Mouse (Mus musculus) layer of hippocampus, postnatal 14 days (tissue): ENCODE data around the gene Mapkap1. TPM values are rescaled to one million over a fixed set of nuclear protein-coding genes. Genes with fewer than 3 reads are reported as not detected.

ENCODE experiments used
- DNase-seq, 2 experiments: peaks; one replicate each; pipeline ENCODE4 v3.0.0; 2021 to 2022; ENCODE audit warnings: low spot score in 2 of 2, mixed read lengths in 1 of 2
- total RNA-seq, 2 experiments: library from RNA; stranded (reverse); gene quantifications; 2 replicates each; pipeline ENCODE4 v1.2.3; 2021

Mapkap1 gene
- total RNA-seq, 2 experiments from 2014 or later, result 65.2 to 76.9 TPM

DNA sequence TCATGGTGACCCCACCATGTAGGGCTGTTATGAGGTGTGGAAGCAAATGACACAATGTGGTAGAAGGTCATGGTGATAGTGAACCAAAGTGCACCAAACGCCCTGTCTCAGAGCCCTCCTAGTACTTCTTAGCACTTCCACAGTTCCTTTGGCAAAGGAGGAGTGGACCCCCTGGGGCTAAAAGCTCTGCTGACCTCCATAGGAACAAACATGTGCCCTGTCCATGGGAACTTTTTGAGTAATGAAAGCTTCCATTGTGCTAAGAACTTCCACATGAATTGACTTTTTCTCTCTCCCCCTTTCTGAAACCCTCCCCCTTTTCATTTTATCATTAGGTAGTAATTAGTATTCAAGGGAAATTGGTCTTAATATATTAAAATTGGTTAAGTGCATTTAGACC lies 164.5 kb downstream of the Mapkap1 start:
- no peak for DNase-seq

GRCm38 (mm10) chr2:34573073-34573472 lies 166.5 kb downstream of the Mapkap1 start:
- DNase-seq, result no peak

DNA sequence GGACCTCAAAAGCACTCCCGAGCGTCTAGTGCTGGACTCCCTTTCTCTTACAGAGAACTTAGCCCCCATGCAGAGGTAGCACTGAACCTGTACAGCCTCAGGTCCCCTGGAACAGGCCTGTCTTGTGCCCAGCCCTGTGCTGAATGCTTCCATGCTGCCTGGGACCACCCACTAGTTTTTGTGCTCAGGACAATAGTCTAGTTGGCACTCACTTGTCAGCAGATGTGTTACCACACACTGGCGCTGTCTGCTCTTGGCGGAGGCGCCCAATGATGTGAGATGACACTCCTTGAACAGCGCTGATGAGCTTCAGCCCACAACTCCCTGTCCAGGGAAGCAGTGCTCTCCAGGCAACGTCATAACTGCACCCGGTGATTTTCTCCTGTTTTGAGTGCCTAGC lies 182.0 kb downstream of the Mapkap1 start:
- peak in 1 of 2 experiments; percentile 9 for DNase-seq

DNA sequence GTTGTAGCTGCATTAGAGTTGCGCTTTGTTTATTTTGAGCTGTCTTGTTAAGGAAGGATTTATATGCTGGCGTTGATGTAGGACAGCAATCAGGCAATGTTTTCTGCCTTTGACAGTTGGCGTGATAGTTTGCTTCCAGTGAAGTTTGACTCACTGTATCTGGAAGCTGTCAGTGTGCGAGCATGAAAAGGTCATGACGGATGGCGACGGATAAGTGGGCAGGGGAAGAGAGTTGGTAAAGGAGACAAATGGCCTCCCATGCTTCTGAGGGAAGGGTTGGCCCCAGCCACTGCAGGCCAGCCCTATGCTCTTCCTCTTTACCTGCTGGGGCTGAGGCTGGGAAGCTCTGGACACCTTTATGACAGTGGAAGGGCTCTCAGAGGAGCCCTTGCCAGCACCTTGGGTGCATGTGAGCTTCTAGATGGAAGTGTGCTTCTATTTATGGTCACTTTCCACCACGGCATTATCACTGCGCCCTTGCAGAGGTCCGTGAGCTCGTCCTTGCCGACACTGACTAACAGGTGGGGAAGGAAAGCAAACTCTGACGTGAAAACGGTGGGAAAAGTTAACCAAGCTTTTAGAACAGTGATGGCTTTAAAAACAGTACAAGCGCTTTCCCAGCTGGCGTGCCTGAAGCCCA lies 185.3 kb downstream of the Mapkap1 start:
- no peak for DNase-seq

- DNase-seq, result no peak
Measured at GRCm38 (mm10) chr2:34592361-34592960, 185.9 kb downstream of the Mapkap1 start.

DNA sequence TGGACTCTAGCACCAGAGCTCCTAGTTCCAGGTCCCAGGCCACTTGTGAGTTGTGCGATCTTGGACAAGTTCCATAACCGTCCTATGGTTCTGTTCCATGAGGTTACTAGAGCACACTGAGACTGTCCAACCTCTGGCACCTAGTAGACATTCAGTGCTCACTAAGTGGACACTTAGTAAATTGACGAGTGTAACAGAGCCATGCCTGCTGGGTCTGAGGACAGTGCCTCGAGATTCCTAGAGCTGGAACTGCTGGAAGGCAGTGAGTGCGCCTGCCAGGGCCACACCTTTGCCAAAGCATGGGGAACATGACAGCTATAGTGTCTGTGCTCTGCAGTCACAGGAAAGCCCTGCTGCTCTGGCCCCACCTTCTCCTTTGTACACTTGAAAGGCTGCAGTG lies 187.4 kb downstream of the Mapkap1 start:
- DNase-seq, result no peak

- DNase-seq, result no peak
Measured at GRCm38 (mm10) chr2:34599606-34600255, 193.2 kb downstream of the Mapkap1 start.

- no peak for DNase-seq
Measured at GRCm38 (mm10) chr2:34600734-34601133, 194.2 kb downstream of the Mapkap1 start.

DNA sequence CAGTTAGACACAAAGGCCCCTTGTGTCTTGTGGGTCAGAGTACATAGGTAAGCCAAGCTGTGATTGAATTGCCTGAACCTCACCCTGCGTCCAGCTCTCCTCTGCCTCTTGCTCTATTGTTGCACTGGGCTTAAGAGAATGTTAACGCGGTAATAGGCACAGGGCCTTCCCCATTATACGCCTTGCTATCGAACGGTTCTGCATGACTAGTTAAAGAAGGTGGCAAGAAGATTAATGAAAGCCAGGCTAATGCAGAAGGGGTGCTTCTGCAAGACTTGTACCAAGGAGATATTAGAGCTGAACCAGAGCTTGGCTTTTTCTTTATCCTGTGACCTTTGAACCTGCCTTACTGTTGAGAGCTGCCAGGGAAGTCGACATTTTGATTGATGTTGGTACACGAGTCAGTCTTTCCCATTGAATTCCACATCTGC lies 195.6 kb downstream of the Mapkap1 start:
- no peak for DNase-seq

DNA sequence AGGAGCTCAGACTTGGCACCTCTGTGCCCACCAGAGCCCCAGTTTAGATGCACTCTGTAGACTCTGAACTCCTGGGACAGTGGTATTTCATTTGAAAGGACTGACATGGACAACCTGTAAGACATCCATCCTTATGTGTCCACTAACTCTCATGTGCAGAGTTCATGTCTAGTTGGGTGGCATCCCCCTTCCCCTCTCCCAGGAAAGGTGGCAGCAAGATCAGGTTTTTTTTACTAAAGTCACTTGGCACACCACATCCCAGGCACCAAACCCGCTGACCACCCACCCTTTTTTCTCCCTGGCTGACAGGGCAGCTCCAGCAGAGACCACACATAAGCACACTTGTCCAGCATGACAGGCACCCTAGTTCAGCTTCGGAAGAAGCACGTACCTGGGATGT lies 196.3 kb downstream of the Mapkap1 start:
- no peak for DNase-seq

DNA sequence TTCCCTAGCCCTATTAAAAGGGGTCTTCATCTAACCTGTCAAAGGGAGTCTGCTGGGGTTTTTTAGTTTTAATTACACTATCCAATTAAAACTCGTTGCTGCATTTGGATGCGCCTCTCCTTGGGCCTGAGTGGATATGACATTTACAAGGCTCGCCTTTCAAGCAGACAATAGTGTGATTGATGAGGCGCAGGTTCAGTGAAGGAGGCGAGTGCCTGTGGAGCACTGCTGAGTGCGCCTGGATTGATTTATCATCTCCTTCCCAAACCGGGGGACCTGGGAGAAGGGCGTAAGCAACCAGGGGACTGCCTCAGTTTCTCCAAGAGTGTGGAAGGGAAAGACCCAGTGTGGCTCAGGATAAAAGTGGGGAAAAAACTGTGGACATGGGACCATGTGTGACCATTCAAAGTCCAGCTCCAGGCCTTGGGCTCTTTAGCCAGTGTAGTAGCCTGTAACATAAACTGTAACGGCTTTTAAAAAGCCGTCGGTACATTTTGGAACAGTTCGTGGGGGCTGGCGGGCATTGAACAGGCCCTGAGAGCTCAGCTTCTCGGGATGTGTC lies 197.2 kb downstream of the Mapkap1 start:
- no peak for DNase-seq

DNA sequence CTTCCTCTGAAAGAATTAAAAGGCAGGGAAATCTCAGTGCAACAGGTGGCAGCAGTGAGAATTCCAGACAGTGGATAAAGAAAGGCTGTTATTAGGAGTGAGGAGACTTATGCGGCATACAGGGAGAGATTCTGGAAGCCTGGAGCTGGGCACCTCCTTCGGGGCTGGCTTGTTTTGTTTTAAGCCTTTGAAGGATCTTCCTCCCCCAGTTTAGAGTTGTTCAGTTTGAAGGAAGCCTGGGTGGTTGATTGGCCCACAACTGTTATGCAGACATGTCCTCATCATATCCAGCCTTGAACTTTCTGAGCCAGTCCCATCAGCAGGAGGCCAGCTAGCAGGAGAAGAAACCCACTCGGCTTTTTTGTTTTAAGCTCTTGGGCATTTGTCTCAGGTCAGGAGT lies 198.5 kb downstream of the Mapkap1 start:
- DNase-seq, result no peak

DNA sequence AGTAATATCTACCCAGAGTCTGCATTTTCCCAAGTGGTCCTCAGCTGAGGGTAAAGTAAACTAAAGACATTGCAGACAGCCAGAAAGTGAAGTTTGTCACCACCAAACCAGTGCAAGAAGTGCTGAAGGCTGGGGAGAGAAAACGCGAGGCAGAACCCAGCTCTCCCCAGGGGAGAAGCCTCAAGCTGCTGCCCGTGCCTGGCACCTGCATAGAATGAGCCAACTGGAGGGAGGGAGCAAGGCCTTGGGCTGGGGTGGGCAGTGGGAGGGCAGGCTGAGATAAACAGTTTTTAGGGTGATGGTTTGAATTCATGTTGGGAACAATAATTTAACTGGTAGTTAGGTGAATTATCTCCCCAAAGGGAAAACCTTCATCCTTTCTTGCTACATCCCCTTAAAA lies 202.3 kb downstream of the Mapkap1 start:
- DNase-seq, result no peak

DNA sequence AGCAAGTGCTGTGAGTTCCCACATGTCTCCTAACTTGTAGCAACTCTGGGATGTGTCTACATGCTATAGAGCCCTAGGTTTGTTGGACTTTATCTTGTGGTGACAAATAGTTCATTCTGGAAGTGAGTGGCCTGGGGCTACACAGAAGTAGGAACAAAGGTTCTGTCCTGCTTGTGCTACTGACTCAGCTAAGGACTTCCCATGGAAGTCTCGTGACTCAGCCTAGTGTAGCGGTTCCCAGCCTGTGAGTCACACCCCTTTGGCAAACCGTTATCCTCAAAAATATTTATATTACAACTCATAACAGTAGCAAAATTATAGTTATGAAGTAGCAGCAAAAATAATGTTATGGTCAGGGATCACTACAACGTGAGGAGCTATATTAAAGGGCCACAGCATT lies 202.9 kb downstream of the Mapkap1 start:
- DNase-seq, result no peak

DNA sequence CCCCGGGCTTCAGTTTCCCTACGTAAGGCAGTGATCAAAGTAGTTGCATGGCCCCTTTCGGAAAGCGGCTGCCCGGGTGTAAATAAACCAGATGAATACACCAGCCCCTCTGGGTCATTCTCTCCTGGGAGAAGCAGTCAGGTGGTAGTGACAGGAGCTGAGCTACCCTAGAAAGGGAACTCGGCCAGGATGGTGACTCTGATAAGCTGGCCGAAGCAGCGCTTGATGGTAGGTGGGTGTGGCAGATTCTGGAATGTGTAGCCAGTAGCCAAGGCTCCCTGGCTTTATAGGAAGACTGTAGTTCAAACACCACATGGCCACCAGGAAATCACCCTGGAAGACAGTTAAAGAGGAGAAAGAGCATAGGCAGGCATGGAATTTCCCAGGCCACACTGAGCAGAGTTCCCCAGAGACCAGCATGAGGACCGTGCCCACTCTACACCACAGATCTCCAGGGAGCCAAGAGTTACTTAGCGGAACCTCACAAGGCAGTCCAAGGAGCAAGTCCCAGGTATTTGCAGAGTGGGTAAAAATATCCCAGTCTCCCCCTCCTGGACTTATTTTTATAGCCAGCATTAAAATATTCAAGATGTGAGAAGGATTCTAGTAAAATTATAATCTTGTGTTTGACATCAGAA lies 214.3 kb downstream of the Mapkap1 start:
- DNase-seq, result no peak

DNA sequence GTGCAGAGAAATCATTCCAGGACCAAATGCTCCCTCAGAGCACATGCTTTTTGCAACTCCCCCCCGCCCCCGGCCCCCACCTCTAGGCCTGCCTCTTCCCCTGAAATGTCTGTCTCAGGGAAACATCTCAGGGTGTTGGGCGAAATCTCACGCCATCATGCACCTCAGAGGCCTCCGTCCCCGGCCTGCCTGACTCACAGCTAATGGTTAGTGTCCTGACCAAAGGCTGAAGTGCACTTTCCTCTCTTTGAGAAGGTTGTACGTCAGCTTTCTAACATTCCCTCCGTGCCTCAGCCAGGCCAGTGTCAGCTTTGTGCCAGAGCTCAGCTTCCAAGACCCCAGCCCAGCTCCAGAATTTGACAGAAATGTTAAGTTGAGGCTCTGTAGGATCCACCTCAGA lies 214.9 kb downstream of the Mapkap1 start:
- DNase-seq, result no peak

DNA sequence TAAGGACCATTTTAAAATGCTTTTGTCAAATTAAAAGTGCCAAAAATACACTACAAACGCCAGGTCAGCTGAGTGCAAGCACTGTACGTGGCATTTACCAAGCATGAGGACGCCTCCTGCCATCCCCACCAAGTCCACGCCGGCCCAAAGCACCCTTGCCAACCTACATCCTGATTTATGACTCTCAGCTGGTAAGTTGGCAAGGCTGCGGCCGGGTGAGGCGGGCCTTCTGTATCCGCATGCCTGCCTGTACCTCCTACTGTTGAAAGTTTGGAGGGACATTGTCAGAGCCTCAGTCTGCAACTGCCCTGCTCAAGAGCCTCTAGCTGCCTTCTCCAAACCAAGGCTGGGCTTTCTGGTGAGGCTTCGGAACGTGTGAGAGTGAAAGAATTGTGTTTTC lies 215.9 kb downstream of the Mapkap1 start:
- DNase-seq, result no peak

DNA sequence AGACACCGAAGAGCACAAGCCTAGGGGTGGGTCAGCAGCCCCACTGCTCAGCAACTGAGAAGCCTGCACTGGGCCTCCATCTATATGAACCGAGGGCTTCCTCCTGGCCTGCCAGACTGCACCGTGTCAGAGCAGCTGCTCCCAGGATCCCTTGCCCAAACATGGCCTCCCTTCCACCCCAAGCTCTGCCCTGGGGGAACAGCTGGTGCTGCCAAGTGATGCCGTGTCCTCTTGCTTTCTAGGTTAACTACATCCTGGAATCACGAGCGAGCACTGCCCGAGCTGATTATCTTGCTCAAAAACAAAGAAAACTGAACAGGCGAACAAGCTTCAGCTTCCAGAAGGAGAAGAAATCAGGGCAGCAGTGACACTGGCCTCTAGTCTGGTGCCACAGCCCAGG lies 216.6 kb downstream of the Mapkap1 start:
- no peak for DNase-seq

DNA sequence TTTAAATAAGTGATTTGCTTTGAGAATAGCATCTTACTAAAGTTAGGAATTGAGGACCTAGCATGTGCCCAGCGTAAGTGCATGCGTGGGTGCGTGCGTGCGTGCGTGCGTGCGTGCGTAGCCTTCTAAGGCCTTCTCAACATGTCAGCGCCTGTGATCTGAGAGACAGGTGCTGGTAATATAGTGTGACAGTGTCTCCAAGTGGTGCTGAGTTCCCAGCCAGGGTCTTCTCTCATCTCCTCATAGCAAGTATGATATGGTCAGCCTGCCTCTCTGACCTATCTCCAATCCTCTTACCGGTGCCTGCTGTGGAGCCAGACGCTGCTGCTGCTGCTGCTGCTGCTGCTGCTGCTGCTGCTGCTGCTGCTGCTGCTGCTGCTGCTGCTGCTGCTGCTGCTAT lies 217.5 kb downstream of the Mapkap1 start:
- DNase-seq, result no peak

GRCm38 (mm10) chr2:34627328-34628226 lies 221.0 kb downstream of the Mapkap1 start:
- no peak for DNase-seq
